Mouse (Mus musculus): ENCODE results near the gene Cdc42ep4.

Gene Cdc42ep4

DNA sequence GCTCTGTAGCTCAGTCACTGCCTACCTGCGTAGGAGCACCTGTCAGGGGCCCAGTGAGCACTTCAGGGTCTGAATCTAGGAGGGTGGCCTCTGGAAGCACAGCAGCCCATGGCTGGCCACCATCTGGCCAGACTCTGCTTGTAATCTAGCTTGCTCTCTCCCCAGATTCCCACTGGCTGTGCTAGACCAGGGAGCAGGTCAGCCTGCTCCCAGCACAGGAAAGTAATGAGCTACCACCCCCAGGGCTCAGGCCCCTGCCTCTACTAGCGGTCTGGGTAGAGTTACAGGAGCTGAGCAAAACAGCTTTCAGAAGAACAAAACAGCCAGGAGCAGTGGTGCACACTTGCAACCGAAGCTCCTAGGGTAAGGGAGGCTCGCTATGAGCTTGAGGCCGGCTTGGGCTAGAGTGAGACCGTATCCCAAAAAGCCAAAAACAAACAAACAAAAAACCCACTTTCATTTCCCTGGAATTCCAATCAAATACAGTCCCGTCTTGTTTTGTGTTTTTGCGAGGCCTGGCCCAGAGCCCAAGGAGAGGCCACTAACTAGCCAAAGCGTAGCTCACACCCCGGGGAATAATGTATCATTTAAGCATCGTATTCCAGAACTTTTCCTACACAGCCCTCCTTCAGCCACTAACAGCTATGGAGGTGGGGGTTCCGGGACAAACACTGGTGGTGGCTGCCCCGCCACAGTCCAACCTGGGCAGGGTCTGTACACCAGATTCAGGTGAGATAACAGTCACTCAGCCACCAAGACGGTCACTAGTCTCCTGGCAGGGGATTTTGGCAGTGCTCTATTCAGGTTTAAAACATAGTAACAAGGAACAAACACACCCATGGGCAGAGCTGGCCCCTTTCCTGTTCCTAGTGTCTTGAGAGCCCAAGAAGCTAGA lies 24.4 kb downstream of the Cdc42ep4 start:
- DNase-seq (ENCODE audit: extremely low spot score, low read depth, low spot score) = no peak

DNA sequence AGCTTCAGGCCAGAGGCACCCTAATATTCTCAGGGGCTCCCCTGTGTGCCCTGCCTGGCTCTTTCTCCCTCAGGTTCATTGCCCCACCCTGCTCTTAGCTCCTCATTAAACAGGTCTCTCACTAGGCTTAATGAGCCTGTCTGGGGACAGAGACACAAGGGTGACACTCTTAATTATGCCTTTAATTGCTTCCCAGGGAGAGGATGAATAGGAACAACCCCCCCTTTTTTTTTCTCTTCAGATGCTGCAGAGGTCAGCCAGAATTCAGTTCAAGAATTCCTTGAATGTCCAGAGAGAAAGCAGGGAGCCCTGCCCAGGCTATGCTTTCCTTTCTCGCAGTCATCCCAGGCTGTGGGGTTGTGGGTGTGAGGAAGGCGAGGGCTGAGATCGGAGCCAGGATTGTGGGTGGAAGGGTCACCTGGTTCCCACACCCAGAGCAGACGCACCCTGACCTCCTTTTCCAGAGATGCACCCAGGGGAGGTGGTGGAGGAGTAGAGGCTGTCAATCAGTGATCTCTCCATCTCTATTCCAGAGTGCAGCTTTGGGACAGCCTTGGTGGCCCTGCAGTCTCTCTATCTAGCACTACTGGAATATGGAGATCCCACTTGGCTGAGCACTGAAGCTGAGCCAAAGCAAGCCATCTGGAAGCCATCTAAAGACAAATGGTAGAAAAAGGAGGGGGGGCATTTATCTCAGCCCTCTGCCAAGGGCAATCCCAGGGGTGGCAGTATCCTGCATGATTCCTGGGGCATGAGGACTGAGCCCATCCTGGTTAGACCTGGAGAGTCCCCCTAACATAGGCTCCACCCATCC lies 26.2 kb downstream of the Cdc42ep4 start:
- DNase-seq (ENCODE audit: extremely low spot score, low read depth, low spot score) = no peak

DNA sequence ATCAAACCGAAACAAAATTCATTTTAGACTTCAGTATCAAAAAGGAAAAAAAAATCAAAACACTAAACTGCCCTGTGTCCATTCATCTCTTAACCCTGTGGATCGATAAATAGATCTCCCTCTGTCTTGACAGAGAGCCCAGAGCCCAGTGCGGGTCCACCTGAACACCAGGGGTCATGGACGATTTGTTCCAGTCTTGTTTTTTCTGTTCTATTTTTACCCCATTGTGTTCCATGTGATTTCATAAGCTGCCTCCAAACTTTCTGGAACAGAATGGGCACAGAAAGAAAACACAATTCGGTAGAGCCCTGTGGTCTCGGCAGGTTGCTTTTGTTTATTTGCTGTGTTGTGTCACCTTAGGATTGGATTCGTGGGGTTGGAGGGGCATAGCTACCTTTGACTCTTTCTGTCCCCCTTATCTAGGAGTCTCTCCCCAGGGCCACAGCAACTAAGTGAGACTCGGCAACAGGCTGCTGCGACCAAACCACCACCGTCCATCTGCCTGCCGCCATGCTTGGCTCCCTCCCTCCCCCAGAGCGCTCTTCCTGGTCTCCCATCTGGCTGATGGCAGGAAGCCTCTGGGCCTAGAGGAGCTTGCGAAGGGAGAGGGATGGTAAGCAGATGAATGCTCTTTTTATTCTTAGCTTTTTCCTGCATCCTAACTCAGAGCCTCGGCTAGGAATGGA lies 29.1 kb downstream of the Cdc42ep4 start:
- no peak for DNase-seq (ENCODE audit: extremely low spot score, low read depth, low spot score)

DNA sequence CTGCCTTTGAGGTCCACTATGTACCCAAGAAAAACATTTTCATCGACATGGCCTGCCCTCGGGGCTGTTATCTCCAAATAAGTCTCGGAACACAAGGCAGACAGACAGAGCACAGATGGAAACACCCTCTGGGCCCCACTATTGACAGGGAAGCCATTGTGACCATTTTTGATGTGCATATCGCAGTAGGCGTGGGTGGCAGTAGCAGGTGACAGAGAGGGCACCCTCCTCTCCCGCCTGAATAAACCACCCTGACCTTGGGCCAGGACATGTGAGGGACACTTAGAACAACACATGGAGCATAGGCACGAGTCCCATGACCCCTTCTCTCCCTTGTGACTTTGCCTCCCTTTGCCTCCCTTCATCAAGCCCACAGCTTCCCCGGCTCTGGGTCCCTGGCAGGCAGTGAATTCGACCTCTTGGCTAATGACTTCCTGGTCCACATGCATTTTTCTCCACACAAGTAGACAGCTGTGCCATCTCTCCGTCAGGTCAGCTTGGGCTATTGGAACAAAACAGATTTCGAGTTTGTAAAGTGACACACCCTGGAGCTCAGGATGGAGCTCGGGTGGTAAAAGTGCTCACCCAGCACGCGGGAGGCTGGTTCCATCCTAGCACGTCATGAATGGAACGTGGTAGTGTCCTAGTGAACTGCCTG lies 33.8 kb downstream of the Cdc42ep4 start:
- DNase-seq (ENCODE audit: extremely low spot score, low read depth, low spot score) = no peak

DNA sequence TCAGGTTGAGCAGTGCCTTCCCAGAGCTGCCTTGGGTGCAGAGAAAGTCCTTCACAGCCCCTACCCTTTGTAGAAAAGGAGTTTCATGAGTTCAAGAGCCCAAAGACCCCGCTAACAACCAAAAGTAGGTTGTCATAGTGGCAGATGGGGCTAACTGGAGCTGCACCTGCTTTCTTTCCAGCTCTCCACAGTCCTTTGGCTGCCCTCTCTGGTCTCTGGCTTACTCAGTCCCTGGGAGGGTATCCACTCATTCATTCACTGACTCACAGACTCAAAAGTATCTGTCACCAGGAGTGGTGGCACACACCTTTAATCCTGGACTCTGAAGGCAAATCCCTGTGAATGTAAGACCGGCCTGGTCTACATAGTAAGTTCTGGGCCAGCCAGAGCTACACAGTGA lies 35.5 kb downstream of the Cdc42ep4 start:
- no peak for DNase-seq (ENCODE audit: extremely low spot score, low read depth, low spot score)

DNA sequence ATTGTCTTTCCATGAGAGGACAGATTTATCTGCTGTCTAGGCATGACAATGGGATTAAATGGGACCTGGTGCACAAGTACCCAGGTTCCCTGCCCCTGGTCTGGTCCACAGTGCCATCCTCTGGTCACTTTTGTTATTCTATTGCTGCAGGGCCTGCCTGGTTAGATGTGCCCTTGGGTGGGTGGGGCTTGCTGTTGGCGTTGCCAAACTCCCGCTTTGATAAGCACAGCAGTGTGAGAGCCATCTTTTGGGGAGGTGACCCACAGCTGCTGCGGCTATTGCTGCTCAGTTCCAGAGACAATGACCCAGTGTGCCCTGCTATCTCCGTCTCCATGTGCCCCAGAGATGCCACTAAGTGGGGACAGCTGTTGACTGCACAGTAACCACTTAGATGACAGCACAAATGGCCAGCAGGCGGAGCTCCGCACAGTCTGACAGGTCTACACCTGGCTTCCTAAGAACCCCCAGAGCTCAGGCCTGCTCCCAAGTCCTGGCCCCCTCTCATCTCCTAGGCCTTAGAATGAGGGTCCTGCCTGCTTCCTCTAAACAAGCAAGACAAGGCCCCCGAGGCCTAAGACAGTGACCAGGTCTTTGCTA lies 36.5 kb downstream of the Cdc42ep4 start:
- DNase-seq (ENCODE audit: extremely low spot score, low read depth, low spot score) = no peak

DNA sequence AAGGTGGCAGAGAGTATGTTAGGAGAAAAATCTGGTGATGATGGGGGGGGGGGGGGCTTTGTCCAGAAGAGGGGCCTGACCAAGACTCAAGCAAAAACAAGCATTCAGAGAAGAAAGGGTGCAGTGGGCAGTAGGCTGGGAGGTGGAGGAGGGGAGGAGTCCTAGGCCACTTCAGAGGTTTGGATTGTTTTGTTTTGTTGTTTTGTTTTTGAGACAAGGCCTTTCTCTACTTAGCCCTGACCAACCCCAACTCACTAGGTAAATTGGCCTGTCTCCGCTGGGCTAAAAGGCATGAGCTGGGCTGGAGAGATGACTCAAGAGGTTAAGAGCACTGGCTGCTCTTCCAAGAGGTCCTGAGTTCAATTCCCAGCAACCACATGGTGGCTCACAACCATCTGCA lies 40.6 kb downstream of the Cdc42ep4 start:
- DNase-seq (ENCODE audit: extremely low spot score, low read depth, low spot score) = no peak

DNA sequence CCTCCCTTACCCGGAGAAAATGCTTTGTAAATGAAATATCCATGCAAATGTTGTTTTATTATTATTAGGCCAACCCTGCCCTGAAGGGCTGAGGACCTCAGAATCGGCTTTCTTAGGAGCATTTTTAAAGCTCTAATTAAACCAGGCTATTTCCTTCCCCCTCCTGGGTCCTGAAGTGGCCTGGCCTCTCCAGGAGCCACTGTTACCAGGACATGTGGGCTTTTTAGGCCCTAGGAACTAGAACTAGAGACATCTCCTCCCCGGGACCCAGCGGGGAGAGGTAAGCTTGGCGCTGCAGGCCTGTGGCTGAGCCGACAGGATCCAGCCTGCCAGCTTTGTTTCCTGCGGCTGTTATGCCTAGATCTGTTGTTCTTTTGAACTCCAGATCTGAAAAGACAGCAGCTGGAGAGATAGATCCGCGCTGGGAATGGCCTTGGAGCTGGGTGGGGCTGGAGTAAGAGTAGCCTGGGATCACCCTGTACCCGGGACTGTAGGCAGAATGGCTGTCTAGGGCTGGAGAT lies 41.4 kb downstream of the Cdc42ep4 start:
- DNase-seq (ENCODE audit: extremely low spot score, low read depth, low spot score) = peak; percentile 28

DNA sequence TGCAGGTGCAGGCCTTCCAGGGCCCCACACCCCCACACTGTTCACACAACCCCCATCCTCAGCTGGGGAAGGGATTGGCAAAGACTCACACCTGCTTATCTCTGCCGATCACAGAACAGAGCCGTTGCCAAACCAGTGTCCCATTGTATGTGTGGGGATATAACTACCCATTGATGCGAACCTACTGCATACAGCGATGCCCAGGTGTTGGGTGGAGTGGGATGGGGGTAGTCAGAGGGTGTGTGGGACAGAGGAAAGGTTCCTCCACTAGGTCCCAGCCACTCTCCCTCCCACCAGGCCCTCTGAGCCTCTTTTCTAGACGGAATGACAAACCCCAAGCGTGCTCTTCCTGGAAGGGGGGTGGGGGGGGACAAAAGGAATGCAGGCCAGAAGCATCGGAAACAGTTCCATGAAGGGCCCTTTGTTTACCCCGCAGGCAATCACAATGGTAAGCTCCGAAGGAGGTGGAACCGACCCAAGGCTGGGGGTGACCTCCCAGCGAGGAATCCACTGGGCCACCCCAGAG lies 41.9 kb downstream of the Cdc42ep4 start, which contains the start of gene Cpsf4l:
Gene Cpsf4l, minus strand, starts transcription at position 287 of the 526 bp plus-strand sequence.
- DNase-seq (ENCODE audit: extremely low spot score, low read depth, low spot score) = no peak

DNA sequence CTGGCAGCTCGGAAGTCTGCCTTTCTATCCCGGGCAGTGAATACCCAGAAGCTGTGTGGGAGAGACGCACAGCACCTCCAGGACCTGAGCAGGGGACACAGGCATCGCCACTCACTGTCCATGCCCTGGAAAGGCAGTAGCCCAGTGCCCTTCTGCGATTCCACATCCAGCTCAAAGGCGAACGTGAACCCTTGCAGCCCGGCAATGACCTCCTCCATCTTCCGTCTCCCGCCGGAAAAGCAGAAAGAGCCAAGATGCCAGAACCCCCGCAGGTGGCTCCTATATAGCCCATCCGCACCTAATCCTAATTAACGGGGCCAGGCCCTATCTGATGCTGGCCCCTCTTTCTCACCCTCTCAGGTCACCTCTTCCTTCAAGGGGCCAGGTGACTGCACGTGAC lies 42.4 kb downstream of the Cdc42ep4 start:
- no peak for DNase-seq (ENCODE audit: extremely low spot score, low read depth, low spot score)

DNA sequence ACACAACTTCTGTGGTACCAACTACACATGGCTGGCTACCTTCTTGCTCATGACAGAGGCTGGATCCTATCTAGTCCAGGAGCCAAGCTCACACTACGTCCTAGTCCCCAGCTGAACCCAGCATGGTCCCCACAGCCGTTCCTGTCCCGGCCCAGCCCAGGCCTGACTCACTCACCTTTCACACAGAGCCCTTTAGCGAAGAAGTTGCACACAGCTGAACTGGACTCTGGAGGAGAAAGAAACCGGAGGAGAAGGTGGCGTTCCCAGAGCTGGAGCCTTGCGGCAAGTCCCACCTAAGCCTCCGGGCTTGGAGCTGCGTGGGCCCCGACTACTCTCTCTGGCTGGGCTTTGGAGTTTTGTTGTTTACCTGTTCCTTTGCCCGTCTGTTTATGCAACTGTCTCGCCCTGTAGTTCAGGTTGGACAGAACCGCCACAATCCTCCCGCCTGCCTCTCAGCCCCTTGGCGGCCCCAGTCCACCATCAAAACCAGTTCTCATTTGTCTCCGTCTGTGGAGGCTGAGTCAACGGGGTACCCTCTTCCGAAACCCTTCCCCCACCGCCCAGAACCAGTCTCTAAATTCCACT lies 43.0 kb downstream of the Cdc42ep4 start:
- no peak for DNase-seq (ENCODE audit: extremely low spot score, low read depth, low spot score)

DNA sequence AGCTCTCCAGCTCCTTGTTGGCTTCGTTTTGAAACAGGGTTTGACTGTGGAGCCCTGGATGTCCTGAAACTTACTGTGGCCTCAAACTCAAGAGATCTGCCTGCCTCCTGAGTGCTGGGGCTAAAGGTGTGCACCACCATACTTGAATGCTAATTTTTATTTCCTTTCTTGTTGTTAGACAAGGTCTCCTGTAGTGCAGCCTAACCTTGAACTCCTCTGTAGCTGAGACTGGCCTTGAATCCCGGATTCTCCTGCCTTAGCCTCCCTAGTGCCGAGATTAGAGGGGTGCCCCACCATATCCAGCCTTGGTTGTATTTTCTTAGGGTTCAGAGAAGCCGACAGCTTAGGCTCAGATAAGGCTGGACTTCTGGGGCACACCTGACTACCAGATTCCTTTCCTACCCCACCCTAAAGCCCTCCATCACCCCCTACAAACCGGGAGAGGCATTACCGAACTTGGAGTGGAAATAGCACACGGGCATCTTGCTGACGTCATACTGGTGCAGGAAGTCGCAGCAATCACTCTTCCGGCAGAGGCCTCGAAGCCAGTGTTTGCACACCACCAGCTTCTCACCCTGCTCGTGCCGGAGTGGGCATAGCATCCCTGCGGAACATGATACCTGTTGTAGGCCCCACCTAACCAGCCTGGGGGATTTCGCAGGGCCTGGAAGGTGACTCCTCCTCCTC lies 45.6 kb downstream of the Cdc42ep4 start:
- DNase-seq (ENCODE audit: extremely low spot score, low read depth, low spot score) = no peak

DNA sequence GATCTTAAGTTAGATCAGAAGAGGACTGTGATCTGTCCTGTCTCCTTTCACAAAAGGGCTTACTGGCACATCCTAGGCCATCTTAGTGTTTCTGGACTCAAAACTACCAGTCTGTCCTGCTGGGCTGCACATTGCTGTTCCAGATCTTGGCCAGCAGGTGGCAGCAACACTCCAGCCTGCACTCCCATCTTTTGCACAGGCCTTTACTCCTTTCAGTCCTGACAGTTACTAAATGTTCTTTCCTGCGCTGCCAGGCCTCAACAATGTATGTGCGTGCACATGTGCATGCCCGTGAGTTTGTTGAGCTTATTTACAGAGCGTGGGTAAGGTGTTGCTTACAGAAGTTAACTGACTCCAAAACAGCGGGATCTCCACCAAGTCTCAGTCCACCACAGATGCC lies 47.9 kb downstream of the Cdc42ep4 start:
- no peak for DNase-seq (ENCODE audit: extremely low spot score, low read depth, low spot score)

DNA sequence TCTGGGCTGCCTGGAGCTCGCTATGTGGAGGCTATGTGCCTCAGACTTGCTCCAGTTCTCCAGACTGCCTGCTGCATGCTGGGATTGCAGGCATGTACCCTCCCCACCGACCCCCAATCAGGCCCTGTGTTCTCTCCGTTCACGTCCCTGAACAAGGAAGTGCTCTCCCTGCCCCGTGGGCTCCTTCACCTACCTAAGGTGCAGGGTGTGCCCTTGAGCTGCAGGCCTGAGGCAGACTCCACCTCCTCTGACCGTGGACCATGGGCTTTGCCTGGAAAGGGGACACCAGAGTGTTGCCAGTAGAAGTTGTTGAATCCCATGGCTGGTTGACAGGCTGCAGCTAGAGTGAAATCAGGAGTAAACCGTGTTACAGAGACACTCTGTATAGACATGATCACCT lies 52.0 kb downstream of the Cdc42ep4 start:
- DNase-seq (ENCODE audit: extremely low spot score, low read depth, low spot score) = no peak

DNA sequence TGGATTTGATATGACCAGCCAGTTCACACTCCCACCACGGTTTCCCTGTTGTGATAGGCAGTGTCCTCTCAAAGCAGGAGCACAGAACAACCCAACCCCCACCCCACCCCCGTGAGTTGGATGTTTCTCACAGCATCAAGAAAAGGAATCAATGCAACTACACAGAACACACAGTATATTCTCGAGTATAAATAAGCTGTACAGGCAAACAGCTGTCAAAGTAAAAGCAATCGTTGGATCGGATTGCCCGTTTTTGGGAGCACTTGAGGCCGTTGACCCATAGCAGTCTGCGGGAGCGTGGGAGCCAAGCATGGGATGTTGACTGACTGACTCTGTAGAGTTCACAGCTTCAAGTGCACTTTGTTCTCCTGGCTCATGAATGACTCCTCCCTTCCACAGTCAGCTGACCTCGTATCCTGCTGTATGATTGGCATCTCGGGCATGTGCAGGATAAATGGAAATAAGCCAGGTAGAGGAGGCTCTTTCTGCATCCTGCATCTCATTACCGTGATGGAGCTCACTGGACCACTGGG lies 53.6 kb downstream of the Cdc42ep4 start:
- DNase-seq (ENCODE audit: extremely low spot score, low read depth, low spot score) = no peak

DNA sequence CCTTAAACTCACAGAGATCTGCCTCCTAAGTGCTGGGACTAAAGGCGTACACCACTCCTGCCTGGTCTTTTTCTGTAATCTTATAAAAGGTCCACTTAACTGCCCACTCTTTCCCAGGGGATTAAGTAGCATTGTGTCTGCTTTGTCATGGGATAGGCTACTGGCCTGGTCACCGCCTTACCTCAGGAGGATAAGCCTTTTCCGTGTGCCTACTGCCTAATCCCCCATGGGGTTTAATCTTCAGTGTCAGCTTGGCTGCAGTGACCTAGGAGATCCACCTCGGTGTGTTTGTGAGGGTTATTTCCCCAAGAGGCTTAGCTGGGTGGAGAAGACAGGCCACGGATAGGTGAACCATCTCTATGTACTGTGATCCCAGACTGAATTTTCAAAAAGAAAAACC lies 54.1 kb downstream of the Cdc42ep4 start:
- no peak for DNase-seq (ENCODE audit: extremely low spot score, low read depth, low spot score)

DNA sequence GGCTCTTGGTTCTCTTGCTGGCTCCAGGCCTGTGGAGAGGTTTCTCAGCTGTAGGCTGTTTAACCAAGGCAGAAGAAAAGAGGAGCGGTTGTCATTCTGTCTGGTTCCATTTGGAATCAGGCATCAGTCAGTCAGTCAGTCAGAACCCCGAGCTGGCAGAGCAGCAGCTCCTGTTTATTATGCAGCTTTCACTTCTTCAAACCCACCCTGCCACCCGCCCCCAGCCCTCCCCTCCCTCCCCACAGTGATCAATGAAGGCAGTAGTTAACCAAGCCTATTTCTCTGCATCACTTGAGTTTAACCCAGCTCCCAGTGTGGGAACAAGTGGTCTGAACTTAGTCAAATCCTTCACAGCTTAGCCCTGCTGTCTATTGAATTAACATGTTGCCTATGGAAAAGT lies 59.8 kb downstream of the Cdc42ep4 start:
- no peak for DNase-seq (ENCODE audit: extremely low spot score, low read depth, low spot score)

DNA sequence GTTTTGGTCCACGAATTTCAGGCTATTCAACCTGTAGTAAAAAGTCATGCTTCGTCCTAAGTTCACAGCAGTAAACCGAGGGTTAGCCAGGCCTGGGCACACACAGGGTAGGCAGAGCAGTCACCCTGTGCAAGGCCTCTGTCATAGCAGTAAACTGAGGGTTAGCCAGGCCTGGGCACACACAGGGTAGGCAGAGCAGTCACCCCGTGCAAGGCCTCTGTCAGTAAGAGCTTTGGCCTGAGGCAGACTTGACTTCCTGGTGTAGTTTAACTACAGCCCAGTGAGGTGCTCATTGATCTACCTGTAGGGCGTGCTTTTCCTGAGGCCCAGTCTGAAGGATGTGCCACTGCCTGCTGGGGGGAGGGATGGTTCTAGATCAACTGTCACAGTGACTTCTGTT lies 60.4 kb downstream of the Cdc42ep4 start:
- no peak for DNase-seq (ENCODE audit: extremely low spot score, low read depth, low spot score)

DNA sequence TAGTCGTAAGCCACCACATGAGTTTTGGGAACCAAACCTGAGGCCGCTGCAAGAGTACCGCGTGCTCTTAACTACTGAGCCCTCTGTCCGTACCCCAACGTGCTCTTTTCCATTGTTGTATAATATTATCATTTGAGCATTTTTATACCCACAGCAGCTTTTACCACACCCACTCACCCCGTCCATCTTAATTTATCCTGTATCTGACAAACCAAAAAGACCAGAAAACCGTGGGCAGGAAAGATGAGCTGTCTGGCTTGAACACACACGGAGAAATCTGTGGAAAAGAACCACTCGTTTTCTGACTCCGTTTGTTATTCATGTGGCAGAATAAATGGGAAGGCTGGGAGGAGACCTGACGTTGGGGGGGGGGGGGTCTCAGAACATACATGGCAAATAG lies 61.2 kb downstream of the Cdc42ep4 start:
- no peak for DNase-seq (ENCODE audit: extremely low spot score, low read depth, low spot score)

Measured in hindlimb bud, embryonic 11.5 days (tissue).